Mouse (Mus musculus): ENCODE data around the gene Cryl1. TPM values are rescaled to one million over a fixed set of nuclear protein-coding genes. Genes with fewer than 3 reads are reported as not detected.

Gene Cryl1
- total and polyA plus RNA-seq, 2 experiments from 2014 or later: 11.5 to 19.2 TPM

DNA sequence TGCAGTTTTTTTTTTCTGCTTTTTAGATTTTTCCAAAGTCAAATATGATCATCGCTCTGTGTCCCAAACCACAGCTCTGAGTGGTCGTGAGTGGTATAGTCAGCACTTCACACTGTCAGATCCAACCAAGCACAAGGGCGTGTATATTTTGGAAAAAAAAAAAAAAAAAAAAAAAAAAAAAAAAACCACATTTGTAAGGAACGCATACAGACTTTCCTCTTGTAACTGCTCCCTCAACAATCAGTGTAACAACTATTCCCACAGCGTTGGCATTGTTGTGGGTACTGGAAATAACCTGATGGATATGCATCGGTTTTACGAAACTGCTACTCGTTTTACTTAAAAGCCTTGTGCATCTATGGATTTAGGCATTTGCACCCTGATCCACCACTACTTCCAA lies 9.8 kb upstream of the Cryl1 start:
- WGBS: 88% methylated on average over 8 of the region's 8 CpGs
- TF ChIP-seq CTCF (IDR thresholded peaks at IDR 0.05; ENCODE audit: low read depth): no peak
- no peaks in the 10 kb centered on the region for H3K4me1 ChIP-seq (ENCODE audit: insufficient read depth)
- no peak overlapping the region for H3K27ac ChIP-seq (ENCODE audit: low read depth, low read length)
- H3K9ac ChIP-seq: no peak overlapping the region
- no peaks in the 10 kb centered on the region for H3K36me3 ChIP-seq (ENCODE audit: insufficient read depth)
- no peak for ATAC-seq
- H3K9me3 ChIP-seq (ENCODE audit: low read length): no peaks in the 10 kb centered on the region
- no peak overlapping the region for H3K4me2 ChIP-seq (ENCODE audit: low read depth)
- H3K4me3 ChIP-seq (ENCODE audit: low read depth, low read length): no peak overlapping the region
- DNase-seq: no peak
- no peaks in the 10 kb centered on the region for H3K27me3 ChIP-seq (ENCODE audit: insufficient read depth, low read length)

DNA sequence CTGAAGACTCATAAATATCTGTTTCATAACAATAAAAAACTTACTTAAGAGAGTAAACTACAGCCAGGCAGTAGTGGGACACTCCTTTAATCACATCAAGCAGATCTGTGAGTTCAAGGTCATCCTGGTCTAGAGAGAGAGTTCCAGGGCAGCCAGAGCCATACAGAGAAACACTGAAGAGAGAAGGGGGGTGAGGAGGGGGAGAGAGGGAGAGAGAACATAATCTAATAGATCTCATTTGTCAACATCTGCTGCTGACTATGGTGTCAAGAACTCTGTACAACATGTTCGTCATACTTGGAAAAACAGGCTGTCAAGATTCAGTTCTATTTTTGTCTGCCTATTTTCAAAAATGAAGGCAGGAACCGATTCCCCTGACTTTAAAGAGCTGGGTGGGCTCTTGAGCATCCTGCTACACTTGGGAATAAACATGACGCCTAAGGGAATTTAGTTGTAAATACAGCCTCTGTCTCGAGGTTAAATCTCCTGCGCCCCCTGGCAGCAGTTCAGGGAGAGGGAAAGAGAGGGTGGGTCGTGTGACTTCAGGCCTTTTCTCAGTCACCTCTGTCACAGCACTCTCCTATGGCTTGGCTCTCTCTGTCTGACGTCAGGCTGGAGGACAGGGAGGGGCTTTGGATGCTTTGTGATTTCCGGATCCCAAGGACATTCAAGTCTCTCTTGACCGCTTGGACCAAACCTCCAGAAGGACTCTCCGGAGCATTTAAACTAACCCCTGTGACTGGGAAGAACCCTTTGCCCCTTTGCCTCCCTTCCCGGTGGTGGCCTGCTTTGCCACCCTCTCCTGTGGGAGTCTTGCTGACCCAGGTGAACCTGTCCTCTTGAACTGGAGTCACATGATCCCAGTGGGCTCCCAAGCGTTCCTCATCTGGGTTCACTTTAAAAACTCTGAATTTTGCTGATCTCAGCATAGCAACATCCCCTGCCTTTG lies 9.0 kb upstream of the Cryl1 start:
- peak; percentile 58 for DNase-seq
- H3K27ac ChIP-seq (ENCODE audit: low read depth, low read length): no peak overlapping the region
- H3K9ac ChIP-seq: no peak overlapping the region
- no peaks in the 10 kb centered on the region for H3K4me1 ChIP-seq (ENCODE audit: insufficient read depth)
- H3K27me3 ChIP-seq (ENCODE audit: insufficient read depth, low read length): no peaks in the 10 kb centered on the region
- peak overlapping the region; percentile 31; the same call in 1 of the 2 replicates for H3K4me2 ChIP-seq (ENCODE audit: low read depth)
- peak; percentile 63 for ATAC-seq
- 6% methylated on average over 12 of the region's 12 CpGs for WGBS
- no peaks in the 10 kb centered on the region for H3K36me3 ChIP-seq (ENCODE audit: insufficient read depth)
- TF ChIP-seq CTCF (IDR thresholded peaks at IDR 0.05; ENCODE audit: low read depth): peak; percentile 67
- H3K9me3 ChIP-seq (ENCODE audit: low read length): no peaks in the 10 kb centered on the region
- no peak overlapping the region for H3K4me3 ChIP-seq (ENCODE audit: low read depth, low read length)

GRCm38 (mm10) chr14:57402815-57403214 lies 4.5 kb upstream of the Cryl1 start:
- Histone ChIP-seq H3K9ac (no peak overlapping the region), H3K27ac (ENCODE audit: low read depth, low read length) (no peak overlapping the region), H3K4me3 (ENCODE audit: low read depth, low read length) (no peak overlapping the region), H3K9me3 (ENCODE audit: low read length) (no peaks in the 10 kb centered on the region), H3K4me2 (ENCODE audit: low read depth) (no peak overlapping the region), H3K27me3 (ENCODE audit: insufficient read depth, low read length) (no peaks in the 10 kb centered on the region), H3K36me3 (ENCODE audit: insufficient read depth) (no peaks in the 10 kb centered on the region), H3K4me1 (ENCODE audit: insufficient read depth) (no peaks in the 10 kb centered on the region)
- TF ChIP-seq CTCF (IDR thresholded peaks at IDR 0.05; ENCODE audit: low read depth): no peak
- ATAC-seq: no peak
- no peak for DNase-seq

- Histone ChIP-seq H3K4me2 (ENCODE audit: low read depth) (peak overlapping the region; percentile 84), H3K27me3 (ENCODE audit: insufficient read depth, low read length) (no peaks in the 10 kb centered on the region), H3K27ac (ENCODE audit: low read depth, low read length) (no peak overlapping the region), H3K9me3 (ENCODE audit: low read length) (no peaks in the 10 kb centered on the region), H3K4me1 (ENCODE audit: insufficient read depth) (no peaks in the 10 kb centered on the region), H3K4me3 (ENCODE audit: low read depth, low read length) (peak overlapping the region; percentile 64), H3K9ac (peak overlapping the region; percentile 64; the same call in 1 of the 2 replicates), H3K36me3 (ENCODE audit: insufficient read depth) (no peaks in the 10 kb centered on the region)
- TF ChIP-seq CTCF (IDR thresholded peaks at IDR 0.05; ENCODE audit: low read depth): no peak
- ATAC-seq (peak; percentile 23), DNase-seq (no peak)
- WGBS: 11% methylated on average over 13 of the region's 13 CpGs
Observed at GRCm38 (mm10) chr14:57398813-57399427, 591 bp upstream of the Cryl1 start.

DNA sequence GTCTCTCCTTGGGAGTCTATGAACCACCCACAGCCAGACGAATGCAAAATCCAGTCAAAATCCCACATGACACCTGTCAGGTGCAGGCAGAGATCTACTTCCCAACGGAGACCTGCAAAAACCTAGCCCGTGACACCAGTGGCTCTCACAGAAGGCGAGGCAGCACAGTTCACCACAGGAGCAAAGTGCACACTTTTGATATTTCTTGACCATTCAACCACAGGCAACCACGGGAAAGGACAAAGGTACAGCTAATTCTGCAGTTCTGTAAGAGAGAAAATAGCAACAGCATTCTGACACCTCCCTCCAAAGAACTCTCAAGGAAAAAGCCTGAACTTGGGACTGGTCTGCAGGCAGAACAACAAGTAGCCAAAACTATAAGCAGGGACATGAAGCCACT lies 1.1 kb downstream of the Cryl1 start:
- Histone ChIP-seq H3K27me3 (ENCODE audit: insufficient read depth, low read length) (no peaks in the 10 kb centered on the region), H3K4me3 (ENCODE audit: low read depth, low read length) (no peak overlapping the region), H3K36me3 (ENCODE audit: insufficient read depth) (no peaks in the 10 kb centered on the region), H3K27ac (ENCODE audit: low read depth, low read length) (no peak overlapping the region), H3K9ac (no peak overlapping the region), H3K4me2 (ENCODE audit: low read depth) (no peak overlapping the region), H3K4me1 (ENCODE audit: insufficient read depth) (no peaks in the 10 kb centered on the region), H3K9me3 (ENCODE audit: low read length) (no peaks in the 10 kb centered on the region)
- ATAC-seq (no peak), DNase-seq (no peak)
- WGBS: 87% methylated on average over 5 of the region's 5 CpGs
- no peak for TF ChIP-seq CTCF (IDR thresholded peaks at IDR 0.05; ENCODE audit: low read depth)

DNA sequence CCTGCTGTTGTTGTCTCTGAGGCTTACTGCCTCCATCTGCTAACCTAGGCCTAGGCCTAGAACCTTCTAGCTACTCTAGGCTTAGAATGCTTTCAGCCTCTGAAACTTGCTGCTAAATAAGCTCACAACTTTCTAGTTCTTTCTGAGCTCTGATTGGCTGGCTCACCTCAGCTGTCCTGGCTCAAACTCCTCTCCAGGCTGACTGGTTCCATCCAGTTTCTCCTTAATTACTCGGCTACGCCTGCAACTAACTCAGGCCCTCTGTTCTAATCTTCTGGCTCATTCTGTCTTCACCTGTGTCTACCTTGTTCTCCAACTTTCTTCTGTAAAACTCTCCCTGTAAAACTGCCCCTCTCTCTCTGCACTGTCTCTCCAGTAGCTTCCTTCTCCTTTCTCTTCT lies 2.9 kb downstream of the Cryl1 start:
- Histone ChIP-seq H3K36me3 (ENCODE audit: insufficient read depth) (no peaks in the 10 kb centered on the region), H3K4me2 (ENCODE audit: low read depth) (no peak overlapping the region), H3K9ac (no peak overlapping the region), H3K4me1 (ENCODE audit: insufficient read depth) (no peaks in the 10 kb centered on the region), H3K27me3 (ENCODE audit: insufficient read depth, low read length) (no peaks in the 10 kb centered on the region), H3K9me3 (ENCODE audit: low read length) (no peaks in the 10 kb centered on the region), H3K27ac (ENCODE audit: low read depth, low read length) (no peak overlapping the region), H3K4me3 (ENCODE audit: low read depth, low read length) (no peak overlapping the region)
- ATAC-seq (no peak), DNase-seq (no peak)
- no peak for TF ChIP-seq CTCF (IDR thresholded peaks at IDR 0.05; ENCODE audit: low read depth)
- 81% methylated on average over 2 of the region's 2 CpGs for WGBS

GRCm38 (mm10) chr14:57392278-57392677 lies 6.1 kb downstream of the Cryl1 start:
- DNase-seq: no peak
- 72% methylated on average over 5 of the region's 5 CpGs for WGBS
- H3K36me3 ChIP-seq (ENCODE audit: insufficient read depth): no peaks in the 10 kb centered on the region
- no peak overlapping the region for H3K4me2 ChIP-seq (ENCODE audit: low read depth)
- no peak for TF ChIP-seq CTCF (IDR thresholded peaks at IDR 0.05; ENCODE audit: low read depth)
- H3K27me3 ChIP-seq (ENCODE audit: insufficient read depth, low read length): no peaks in the 10 kb centered on the region
- H3K9ac ChIP-seq: no peak overlapping the region
- no peak overlapping the region for H3K4me3 ChIP-seq (ENCODE audit: low read depth, low read length)
- no peak overlapping the region for H3K27ac ChIP-seq (ENCODE audit: low read depth, low read length)
- no peaks in the 10 kb centered on the region for H3K4me1 ChIP-seq (ENCODE audit: insufficient read depth)
- H3K9me3 ChIP-seq (ENCODE audit: low read length): no peaks in the 10 kb centered on the region
- no peak for ATAC-seq

All from forebrain, postnatal 0 days (tissue).